Mouse (Mus musculus): ENCODE data around the gene Gpr137.
"Not testable (repeated sequence)": the region's sequence is repeated elsewhere in the genome, so short reads cannot be mapped to it uniquely, and the experiment has no call there.

Gene Gpr137

DNA sequence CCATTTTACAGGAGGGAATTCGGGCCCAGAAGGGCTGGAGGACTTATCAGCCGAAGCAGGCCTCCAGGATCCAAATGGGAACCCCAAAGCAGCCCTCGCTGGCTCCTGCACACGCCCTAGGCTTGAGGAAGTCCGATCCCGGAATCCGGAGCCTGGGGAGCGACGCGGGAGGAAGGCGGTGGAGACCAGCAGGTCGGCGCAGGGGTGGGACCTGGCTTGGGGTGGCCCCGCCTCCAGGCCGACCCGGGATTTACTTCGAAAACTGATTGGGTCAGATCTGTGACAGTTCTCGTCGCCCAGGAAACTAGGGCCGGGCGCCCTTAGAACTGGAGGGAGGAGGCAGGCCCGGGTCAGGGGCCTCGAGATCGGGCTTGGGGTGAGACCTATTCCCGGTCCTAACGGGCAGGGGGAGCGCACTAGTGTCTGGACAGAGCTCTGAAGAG lies at the start of gene Gpr137:
Gene Gpr137 (minus strand): TSS at position 232 of the 443 bp plus-strand sequence.
- peak; percentile 97 for DNase-seq

DNA sequence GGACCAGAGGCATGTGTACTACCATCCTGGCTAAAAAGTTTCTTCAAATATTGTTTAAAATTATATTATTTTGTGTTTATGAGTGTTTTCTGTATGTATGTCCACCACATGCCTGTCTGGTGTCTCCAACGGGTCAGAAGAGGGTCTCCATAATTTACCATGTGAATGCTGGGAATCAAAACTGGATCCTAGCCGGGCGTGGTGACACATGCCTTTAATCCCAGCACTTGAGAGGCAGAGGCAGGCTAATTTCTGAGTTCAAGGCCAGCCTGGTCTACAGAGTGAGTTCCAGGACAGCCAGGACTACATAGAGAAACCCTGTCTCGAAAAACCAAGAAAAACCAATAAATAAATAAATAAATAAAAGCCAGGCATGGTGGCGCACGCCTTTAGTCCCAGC lies 48.9 kb upstream of the Gpr137 start:
- not testable (repeated sequence) for DNase-seq

DNA sequence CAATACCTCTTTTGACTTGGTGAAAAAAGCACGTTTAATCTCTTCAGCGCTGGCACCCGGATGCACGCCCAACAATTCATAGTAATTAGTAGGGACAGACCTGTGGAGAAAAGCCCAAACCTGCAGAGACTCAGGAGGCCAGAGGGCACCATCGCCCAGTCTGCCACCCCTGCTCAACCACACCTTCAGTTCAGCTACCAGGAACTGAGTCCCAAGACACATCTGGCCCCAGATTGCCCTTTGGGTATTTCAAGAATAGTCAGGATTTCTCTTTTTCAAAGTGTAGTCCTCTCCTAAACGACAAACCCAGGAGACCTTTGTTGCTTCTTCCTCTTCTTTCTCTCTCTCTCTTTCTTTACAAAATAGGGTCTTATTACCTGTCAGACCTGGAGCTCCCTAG lies 48.4 kb upstream of the Gpr137 start:
- no peak for DNase-seq

DNA sequence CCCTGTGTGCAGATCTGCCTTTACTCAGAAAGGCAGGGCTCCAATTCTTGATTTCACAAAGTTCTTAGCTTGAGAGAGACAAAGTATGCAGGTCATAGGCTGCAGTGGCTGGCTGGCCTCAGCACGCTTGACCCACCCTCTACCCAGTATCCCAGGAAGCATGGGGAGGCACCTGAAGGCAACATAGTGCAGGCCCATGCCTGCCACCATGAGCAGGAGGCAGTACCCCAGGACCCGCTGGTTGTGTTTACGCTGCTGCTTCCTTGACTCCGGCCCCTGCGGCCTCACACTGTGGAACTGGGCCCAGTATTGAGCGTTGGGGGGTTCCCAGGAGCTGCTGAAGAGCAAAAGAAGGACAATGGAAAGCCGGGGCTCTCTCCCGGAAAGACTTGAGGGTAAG lies 47.0 kb upstream of the Gpr137 start:
- DNase-seq: no peak

DNA sequence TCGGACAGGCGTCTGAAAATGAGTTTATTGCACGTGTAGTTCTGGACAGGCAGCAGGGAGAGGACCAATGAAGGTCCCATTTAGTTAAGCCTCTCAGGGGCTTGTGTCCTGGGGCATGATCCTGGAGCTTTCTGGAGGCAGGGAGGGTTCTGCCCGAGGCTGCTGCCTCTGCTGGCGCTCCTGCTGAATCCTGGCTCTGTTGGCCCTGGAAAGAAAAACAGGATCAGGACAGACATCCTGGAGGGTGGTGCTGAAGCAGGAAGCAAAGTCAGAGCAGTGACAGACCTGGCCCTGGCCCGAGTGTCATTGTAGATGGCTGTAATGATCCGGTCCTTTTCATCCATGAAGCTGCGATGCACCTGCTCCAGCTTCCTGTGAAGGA lies 45.6 kb upstream of the Gpr137 start:
- no peak for DNase-seq

DNA sequence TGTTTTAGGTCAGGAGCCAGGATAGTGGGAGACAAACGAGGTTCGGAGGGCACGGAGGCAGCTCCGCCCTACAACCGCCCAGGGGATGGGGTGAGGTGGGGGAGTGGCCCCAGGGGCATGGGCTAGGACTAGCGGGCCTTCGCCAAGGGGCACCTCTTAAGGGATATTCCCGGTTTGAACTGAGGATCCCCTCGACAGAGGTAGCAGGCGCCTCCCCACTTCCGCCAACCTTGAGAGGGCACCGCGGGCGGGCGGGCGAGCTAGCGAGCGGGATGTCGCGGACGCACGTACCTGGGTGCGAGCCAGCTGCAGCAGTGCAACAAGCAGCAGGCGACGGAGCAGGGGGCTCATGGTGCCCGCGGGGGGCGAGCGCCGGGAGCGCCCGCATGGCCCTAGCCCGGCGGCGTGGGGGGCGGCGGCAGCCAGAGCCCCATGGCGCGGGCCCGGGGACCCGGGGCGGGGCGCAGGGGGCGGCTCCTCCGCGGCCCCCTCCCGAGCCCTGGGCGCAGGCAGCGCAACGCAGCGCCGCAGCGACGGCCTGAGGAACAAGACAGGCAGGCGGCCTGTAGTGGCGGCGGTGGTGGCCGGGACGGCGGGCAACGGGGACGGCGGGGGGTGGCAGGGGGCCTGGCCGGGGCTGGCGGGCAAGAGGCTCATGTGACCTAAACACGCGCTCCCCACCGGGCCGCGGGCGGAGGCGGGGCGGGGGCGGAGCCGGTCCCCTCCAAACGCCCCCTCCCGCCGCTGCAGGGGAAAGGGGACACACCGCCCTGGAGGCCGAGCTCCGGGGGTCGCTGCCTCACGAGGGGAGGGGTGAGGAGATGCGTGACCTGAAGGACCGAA lies 45.0 kb upstream of the Gpr137 start, which contains the start of gene Vegfb:
Gene Vegfb (minus strand): TSS at position 591 of the 843 bp plus-strand sequence.
- DNase-seq: peak; percentile 72

DNA sequence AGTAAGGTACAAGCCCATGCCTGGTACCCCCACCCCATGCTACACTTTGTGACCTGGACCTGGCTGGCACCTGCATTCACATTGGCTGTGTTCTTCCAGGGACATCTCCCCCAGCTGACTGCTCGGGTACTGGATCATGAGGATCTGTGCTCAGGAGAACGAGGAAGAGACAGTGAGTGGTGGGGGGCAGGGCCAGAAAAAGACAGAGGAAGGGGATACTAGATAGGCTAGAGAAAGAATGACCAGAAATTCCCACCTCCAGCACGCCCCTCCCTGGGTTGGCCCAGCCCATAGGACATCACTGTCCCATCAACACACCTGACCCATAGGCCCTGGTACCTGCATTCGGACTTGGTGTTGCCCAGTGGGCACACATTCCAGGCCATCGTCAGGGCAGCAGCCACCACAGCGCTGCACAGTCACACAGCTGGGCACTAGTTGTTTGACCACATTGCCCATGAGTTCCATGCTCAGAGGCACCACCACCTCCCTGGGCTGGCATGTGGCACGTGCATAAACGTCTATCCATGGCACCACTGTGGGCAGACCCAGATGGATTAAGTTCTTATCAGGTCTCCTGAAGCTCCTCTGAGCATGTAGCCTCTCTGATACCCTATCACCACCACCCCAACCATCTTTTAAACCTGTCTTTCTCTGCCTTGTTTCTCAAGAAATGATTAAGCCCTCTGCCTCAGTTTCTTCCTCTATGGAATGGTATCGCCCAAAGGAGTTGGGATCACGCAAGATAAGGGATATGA lies 43.9 kb upstream of the Gpr137 start:
- DNase-seq: no peak

DNA sequence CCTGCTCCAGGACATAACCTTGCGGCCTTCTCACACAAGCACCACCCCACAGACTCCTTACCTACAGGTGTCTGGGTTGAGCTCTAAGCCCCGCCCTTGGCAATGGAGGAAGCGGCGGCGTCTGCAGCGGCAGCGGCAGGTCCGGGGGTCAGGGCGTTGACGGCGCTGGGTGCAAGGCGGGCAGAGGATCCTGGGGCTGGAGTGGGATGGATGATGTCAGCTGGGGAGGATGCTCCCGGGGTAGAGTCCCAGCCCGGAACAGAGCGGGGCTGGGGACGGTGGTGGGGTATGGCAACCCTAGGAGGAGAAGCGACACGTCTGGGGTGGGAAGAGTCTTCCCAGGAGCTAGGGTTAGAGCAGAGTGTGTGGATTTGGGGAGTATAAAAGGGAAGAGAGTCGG lies 43.0 kb upstream of the Gpr137 start:
- DNase-seq: no peak

DNA sequence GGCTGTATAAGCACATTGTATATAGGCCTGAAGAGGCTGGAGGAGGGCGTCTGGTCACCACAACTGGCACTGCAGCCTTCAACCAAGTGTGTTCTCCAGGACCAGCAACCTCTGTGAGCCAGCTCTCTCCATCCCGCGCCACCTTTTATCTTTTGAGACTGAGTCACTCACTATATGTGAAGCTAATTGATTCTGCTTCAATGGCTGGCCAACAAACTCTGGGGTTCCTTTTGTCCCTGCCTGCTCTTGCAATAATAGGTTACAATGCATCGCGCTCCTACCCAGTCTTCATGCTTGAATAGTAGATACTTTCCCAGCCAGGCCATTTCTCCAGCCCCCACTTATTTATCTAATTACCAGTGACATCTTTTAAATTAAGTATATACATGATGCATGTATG lies 41.3 kb upstream of the Gpr137 start:
- no peak for DNase-seq

DNA sequence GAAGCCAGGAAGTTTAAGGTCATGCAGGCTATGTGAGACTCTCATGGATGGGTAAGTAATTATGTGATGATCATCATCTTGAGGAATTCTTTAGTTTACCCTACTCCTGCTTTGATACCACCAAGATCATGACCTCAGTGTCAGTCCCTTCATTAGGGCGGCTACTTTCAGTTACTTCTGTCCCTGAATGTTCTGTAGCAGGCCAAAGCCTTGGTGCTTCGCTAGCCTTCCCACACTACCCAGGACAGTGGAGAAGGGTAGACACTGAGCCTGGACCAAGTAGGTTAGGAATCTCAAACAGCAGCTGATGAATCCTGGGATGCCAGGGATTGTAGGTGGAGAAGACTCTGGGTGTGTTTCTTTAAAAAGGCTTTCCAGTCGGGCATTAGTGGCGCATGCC lies 39.2 kb upstream of the Gpr137 start:
- no peak for DNase-seq

DNA sequence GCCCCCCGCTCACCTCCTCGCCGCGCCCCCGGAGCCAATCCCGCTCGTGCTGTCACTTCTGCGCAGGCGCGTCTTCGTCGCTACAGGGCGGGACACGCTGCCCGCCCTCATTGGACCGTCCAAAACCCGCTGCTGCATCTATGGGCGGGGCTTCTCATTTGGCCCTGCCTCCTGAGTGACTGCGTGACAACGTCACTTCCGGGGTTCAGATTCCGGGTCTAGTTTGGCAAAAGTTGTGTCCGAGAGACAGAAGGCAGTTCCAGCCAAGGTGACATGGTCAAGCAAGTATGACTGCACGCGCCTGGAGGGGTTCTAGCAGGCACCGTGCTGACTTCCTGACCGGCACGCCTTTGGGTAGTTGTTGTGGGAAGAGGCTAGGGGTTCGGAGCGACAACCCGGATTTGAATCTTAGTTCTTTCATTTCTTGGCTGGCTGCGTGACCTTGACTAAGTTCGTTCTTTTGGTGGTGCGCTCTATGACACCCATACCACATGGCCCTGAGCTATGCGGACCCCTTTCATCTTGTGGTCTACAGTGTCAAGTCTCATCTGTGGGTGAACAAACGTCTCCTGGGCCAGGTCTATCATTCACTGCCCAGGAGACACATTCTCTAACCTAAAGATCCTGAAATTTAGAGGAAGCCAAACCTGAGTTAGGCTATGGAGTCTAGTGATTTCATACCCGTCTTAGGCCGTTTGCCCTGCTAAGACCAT lies 38.3 kb upstream of the Gpr137 start, which contains the start of gene Fkbp2:
Gene Fkbp2 (minus strand): TSS at position 121 of the 713 bp plus-strand sequence.
- DNase-seq: peak; percentile 99

DNA sequence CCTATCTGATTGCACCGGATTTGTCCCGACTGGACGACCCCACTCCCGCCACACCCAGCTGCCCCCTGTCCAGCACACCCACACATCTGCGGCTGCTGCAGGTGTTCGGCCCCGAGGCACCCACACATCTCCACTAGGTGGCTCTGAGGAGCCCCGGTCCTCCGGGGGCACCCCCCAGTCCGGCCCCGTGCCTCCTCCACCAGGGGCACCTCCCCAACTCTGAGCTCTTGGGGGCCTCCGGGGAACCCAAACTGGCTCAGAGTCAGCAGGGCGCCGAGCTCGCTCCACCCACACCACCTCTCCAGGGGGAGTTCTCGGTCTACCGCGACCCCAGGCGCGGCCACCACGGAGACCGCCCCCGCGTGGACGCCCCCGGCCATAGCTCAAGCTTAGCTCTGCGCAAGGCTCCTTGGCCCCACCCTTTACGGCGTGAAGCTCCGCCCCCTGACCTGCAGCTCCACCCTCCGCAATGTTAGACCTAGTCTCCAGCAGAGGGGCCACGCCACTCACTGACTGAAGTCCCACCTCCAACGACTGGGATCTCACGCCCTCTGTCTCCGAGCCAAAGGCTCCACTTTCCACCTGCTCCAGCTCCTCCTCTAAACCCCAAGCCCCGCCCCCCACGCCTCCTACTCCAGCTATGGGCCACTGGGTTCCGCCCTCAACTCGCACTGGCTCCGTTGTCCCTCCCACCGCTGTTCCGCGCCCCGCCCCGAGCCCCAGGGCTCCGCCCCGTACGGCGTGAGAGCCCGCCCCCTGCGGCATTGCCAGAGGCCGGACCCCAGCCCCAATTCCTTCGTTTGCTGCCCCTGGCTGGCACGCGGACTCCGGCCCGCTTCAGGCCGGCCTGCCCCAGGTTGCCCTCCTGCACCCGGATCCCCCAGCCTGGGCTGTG lies 37.5 kb upstream of the Gpr137 start:
- DNase-seq: peak; percentile 100

DNA sequence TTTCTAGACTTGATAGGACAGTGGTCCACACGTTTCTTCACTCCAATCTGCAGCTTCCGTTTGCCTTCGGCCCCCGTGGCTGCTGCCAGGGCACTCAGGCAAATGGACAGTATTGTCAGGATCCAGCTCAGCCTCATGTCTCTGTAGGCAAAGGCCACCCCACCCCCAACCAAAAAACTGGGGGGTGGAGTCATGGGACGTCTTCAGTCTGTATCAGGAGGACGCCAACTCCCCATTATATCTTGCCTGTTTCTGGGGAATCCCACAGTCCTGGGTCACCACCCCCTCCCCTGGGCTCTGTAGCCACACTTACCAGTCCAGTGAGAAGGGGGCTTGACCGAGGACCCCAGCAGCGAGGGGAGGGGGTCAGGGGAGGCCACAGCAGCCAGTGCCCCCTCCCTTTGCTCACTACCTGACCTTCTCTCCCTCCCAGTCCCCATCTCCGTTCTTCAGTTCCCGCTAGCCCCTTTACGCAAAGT lies 36.8 kb upstream of the Gpr137 start:
- peak; percentile 75 for DNase-seq

DNA sequence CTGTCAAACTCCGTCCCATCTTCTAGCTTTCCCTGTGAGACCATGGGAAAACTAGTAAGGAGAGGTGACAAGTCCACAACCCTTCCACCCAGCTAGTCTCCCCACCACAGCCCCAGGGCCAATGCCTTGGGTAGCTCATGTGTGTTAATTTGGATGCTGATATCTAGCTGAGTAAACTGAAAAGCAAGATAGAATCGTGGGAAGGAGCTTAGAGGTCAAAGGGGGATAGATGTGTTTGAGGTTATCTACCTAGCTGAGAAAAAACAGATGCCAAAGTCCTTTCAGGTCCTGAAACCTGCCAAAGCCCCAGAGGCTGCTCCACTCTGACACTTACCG lies 36.3 kb upstream of the Gpr137 start:
- no peak for DNase-seq

DNA sequence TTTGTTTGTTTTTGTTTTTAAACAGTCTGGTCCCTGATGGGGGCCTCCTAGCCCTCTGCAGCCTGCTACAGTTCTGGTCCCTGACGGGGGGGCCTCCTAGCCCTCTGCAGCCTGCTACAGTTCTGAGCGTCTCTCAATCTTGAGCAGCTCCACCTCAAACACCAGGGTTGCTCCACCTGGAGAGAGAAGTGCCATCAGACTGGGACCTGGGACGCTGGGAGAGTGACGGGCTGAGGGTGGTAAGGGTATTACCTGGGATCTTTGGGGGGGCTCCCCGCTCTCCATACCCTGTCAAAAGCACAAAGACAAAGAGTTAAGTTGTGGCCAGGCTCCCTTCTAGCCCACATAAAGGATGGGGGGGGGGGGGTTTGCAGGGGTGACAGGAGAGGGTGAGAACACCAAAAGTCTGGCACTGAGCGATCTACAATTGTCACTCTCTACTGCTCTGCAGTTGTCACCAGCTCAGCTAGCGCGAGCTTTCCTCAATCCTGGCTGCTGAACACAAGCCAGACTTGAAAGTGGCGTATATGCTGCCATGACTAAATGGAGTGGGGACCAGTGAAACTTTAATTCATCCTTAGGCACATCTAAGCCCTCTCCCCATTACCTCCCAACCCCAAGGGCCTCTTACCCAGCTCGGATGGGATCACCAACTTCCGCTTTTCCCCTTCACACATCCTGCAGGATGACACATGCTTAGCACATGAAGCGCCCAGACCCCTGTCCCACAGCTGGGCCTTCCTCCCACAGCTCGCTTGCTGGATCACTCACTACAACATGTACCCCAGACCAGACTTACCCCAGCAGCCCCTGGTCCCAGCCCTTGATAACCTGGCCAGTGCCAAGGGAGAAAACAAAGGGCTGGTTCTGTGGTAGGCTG lies 35.7 kb upstream of the Gpr137 start:
- DNase-seq: no peak

DNA sequence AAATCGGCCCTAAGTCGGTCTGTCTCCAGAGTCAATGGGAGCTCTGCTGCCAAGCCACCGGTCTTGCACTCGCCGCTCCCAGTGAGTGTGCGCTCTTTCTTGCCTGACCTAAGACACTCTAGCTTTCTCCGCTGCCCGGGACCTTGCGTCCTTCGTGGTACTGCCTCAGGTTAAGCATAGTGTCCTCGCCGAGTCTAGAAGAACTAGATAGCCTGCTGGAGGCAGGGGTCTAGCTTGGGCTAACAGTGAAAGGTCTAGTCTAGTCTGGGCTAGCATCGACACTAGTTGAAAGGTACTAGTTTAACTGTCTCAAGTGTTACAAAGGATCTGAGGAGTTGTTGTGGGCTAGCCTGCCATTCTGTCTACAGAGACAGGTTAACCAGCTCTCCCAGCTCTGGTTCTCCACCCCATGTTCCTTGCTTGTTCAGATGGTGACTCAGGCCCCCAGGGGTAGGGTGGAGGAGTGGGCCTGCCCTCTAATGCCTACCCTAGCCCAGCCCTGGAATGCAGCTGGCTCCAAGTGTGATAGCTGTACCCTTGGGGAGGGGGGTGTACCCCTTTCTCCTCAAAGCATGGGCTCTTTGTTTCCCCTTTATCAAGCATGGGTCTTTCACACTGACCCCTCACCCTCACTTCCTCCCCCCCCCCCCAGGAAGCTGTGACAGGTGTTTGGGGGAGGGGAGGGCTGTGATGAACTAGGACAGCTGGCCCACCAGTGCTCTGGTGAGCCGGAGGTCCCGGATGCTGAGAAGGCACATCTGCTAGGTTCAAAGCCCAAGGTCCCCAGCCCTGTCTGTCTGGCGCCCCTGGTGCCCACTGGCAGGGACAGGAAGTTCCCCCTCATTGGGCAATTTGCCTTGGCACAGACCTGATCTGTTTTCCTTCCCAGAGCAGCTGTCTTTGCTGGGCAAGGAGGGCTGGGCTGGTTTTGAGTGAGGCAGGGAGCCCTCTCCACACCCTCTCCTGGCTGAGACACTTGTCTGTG lies 33.5 kb upstream of the Gpr137 start, which contains the start of gene Plcb3:
Gene Plcb3 (minus strand): TSS at position 934 of the 985 bp plus-strand sequence.
- DNase-seq: peak; percentile 50

DNA sequence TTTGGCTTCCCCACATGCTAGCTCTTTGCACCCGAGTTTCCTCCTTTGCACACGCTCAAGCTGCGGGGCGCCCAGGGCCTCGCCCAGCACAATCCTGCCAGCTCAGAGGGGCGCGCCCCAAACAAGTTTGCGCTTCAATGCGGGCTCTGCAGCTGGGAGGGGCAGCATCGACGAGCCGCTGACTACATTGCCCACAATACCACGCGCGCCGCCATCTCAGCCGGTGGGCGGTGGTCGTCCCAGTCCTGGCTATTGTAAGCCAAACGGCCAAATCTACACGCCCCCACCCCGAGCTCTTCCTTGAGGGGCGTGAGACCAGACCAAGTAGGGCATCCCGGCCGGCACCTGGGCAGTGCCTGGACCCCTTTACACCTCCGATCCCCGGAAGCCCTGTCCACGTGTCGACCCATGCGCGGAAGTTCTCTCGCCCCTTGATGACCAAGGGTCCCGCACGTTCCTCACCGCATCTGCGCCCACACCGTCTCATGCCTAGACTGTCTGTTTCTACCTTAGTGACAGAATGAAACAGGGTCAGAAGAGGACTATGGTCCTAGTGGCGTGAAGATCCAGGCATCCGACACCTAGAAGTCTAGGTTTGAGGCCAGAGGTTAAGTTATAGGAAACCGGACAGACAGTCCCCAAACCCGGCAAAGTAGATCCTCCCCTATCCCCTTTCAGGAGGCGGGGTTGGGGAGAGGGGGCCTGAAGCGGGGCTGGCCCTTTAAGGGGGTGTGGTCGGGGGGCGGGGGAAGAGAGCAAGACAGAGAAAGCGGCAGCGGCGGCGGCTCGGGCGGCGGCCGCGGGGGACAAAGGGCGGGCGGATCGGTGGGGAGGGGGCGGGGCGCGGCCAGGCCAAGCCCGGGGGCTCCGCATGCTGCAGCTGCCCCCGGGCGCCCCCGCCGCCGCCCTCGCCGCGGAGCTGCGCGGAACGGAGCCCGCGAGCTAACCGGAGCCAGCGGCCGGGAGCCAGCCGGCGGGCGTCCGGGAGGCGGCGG lies 32.2 kb upstream of the Gpr137 start, which contains the start of gene Ppp1r14b:
Gene Ppp1r14b (plus strand): TSS at position 758 of the 995 bp plus-strand sequence.
- peak; percentile 90 for DNase-seq

DNA sequence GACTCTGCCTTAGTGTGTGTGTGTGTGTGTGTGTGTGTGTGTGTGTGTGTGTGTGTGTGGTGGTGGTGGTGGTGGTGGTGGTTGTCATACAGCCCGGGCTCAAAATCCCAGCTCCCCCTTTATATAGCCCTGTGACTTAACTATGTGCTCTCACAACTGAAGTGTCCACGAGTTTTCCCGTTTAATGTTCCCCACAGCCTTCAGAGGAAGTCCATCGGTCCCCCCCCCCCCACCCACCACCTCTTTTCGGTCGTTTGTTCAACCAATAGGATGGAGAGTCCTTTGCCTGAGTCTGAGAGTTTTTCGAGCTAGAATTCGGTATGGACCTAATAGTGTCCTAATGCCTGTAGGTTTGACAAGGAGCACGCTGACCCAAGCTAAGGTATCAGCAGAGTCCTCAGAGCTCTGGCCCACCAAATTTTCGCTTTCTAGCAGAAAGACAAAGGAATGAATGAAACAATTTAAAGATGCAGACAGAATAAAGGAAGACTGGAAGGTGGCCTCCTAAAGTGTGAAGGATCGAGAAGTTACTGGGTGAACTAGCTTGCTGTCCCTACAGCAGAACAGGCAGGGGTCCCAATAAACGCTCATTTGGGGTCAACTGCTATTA lies 31.4 kb upstream of the Gpr137 start:
- no peak for DNase-seq
